Mouse (Mus musculus): ENCODE measurements around the gene Anapc13. TPM values are rescaled to one million over a fixed set of nuclear protein-coding genes. Genes with fewer than 3 reads are reported as not detected.

Anapc13 gene
- polyA plus RNA-seq (2015; fragmentation: Nextera tagmentation; extraction: Ambion mirVana) = 213 and 222 TPM in 2 replicates

- Histone ChIP-seq H3K4me1 (replicated peaks; ENCODE audit: insufficient read depth, low read length) (no peaks in the 10 kb centered on the region), H3K9ac (ENCODE audit: low read depth, low read length) (peak within 1 kb of the TSS; percentile 94), H3K27me3 (ENCODE audit: insufficient read depth, low read length) (no peaks in the 10 kb centered on the region), H3K4me3 (replicated peaks; ENCODE audit: low read depth, low read length) (peak within 1 kb of the TSS; percentile 88), H3K9me3 (replicated peaks; ENCODE audit: low read length) (no peaks in the 10 kb centered on the region), H3K4me2 (ENCODE audit: low read length) (peak within 1 kb of the TSS; percentile 84), H3K36me3 (ENCODE audit: insufficient read depth, low read length) (no peaks in the 10 kb centered on the region), H3K27ac (peak within 1 kb of the TSS; percentile 92)
- DNase-seq (ENCODE audit: low spot score) (peak; percentile 98), ATAC-seq (replicated peaks; ENCODE audit: low FRiP score, low read depth) (peak; percentile 95)
- under 1% methylated on average over 80 of the region's 84 CpGs for WGBS
- peak; percentile 41; the same call in 1 of the 2 replicates for TF ChIP-seq CTCF (IDR thresholded peaks at IDR 0.05; ENCODE audit: low read depth)
Observed at GRCm38 (mm10) chr9:102625983-102626838, at the start of gene Anapc13, which contains the start of gene Cep63. Gene Anapc13 (plus strand): TSS chr9:102626296. Gene Cep63 (minus strand): TSS chr9:102626534.

- H3K27ac ChIP-seq = no peak overlapping the region
- DNase-seq (ENCODE audit: low spot score) = peak; percentile 44
- 42% methylated on average over 5 of the region's 5 CpGs for WGBS
Observed at GRCm38 (mm10) chr9:102577480-102577879, 48.6 kb upstream of the Anapc13 start.

GRCm38 (mm10) chr9:102581921-102582469 lies 44.1 kb upstream of the Anapc13 start:
- peaks cover 26% of the 10 kb centered on the region for H3K36me3 ChIP-seq (ENCODE audit: insufficient read depth, low read length)
- ATAC-seq (replicated peaks; ENCODE audit: low FRiP score, low read depth) = no peak
- no peak overlapping the region for H3K4me3 ChIP-seq (replicated peaks; ENCODE audit: low read depth, low read length)
- no peak for TF ChIP-seq CTCF (IDR thresholded peaks at IDR 0.05; ENCODE audit: low read depth)
- no peaks in the 10 kb centered on the region for H3K4me1 ChIP-seq (replicated peaks; ENCODE audit: insufficient read depth, low read length)
- no peak overlapping the region for H3K27ac ChIP-seq
- no peak overlapping the region for H3K9ac ChIP-seq (ENCODE audit: low read depth, low read length)
- H3K27me3 ChIP-seq (ENCODE audit: insufficient read depth, low read length) = no peaks in the 10 kb centered on the region
- H3K4me2 ChIP-seq (ENCODE audit: low read length) = no peak overlapping the region
- WGBS = 81% methylated on average over 12 of the region's 12 CpGs
- H3K9me3 ChIP-seq (replicated peaks; ENCODE audit: low read length) = no peaks in the 10 kb centered on the region
- no peak for DNase-seq (ENCODE audit: low spot score)

More at GRCm38 (mm10) chr9:102577480-102577879, 48.6 kb upstream of the Anapc13 start:
- Histone ChIP-seq H3K4me3 (replicated peaks; ENCODE audit: low read depth, low read length) (no peak overlapping the region), H3K9me3 (replicated peaks; ENCODE audit: low read length) (no peaks in the 10 kb centered on the region), H3K36me3 (ENCODE audit: insufficient read depth, low read length) (no peaks in the 10 kb centered on the region), H3K4me2 (ENCODE audit: low read length) (no peak overlapping the region), H3K4me1 (replicated peaks; ENCODE audit: insufficient read depth, low read length) (no peaks in the 10 kb centered on the region), H3K27me3 (ENCODE audit: insufficient read depth, low read length) (no peaks in the 10 kb centered on the region), H3K9ac (ENCODE audit: low read depth, low read length) (no peak overlapping the region)
- no peak for ATAC-seq (replicated peaks; ENCODE audit: low FRiP score, low read depth)
- no peak for TF ChIP-seq CTCF (IDR thresholded peaks at IDR 0.05; ENCODE audit: low read depth)

GRCm38 (mm10) chr9:102587347-102587746 lies 38.7 kb upstream of the Anapc13 start:
- no peaks in the 10 kb centered on the region for H3K4me1 ChIP-seq (replicated peaks; ENCODE audit: insufficient read depth, low read length)
- ATAC-seq (replicated peaks; ENCODE audit: low FRiP score, low read depth) = no peak
- H3K36me3 ChIP-seq (ENCODE audit: insufficient read depth, low read length) = peaks cover 31% of the 10 kb centered on the region
- DNase-seq (ENCODE audit: low spot score) = no peak
- TF ChIP-seq CTCF (IDR thresholded peaks at IDR 0.05; ENCODE audit: low read depth) = no peak
- no peak overlapping the region for H3K27ac ChIP-seq
- H3K9ac ChIP-seq (ENCODE audit: low read depth, low read length) = no peak overlapping the region
- H3K4me2 ChIP-seq (ENCODE audit: low read length) = no peak overlapping the region
- H3K9me3 ChIP-seq (replicated peaks; ENCODE audit: low read length) = no peaks in the 10 kb centered on the region
- no peak overlapping the region for H3K4me3 ChIP-seq (replicated peaks; ENCODE audit: low read depth, low read length)
- no peaks in the 10 kb centered on the region for H3K27me3 ChIP-seq (ENCODE audit: insufficient read depth, low read length)
- 80% methylated on average over 5 of the region's 5 CpGs for WGBS

- Histone ChIP-seq H3K27ac (no peak overlapping the region), H3K27me3 (ENCODE audit: insufficient read depth, low read length) (no peaks in the 10 kb centered on the region)
Observed at GRCm38 (mm10) chr9:102594667-102595393, 31.3 kb upstream of the Anapc13 start.

More at GRCm38 (mm10) chr9:102594667-102595393, 31.3 kb upstream of the Anapc13 start:
- peak; percentile 59 for ATAC-seq (replicated peaks; ENCODE audit: low FRiP score, low read depth)
- Histone ChIP-seq H3K4me1 (replicated peaks; ENCODE audit: insufficient read depth, low read length) (peaks cover 6% of the 10 kb centered on the region; the same call in 1 of the 2 replicates), H3K4me3 (replicated peaks; ENCODE audit: low read depth, low read length) (no peak overlapping the region), H3K9me3 (replicated peaks; ENCODE audit: low read length) (no peaks in the 10 kb centered on the region), H3K9ac (ENCODE audit: low read depth, low read length) (no peak overlapping the region), H3K4me2 (ENCODE audit: low read length) (no peak overlapping the region), H3K36me3 (ENCODE audit: insufficient read depth, low read length) (peaks cover 24% of the 10 kb centered on the region; the same call in 1 of the 2 replicates)
- 40% methylated on average over 6 of the region's 6 CpGs for WGBS
- TF ChIP-seq CTCF (IDR thresholded peaks at IDR 0.05; ENCODE audit: low read depth) = no peak
- DNase-seq (ENCODE audit: low spot score) = peak; percentile 39
